Mouse (Mus musculus): ENCODE measurements around the gene Mcm9.
"Not testable (repeated sequence)": the region's sequence is repeated elsewhere in the genome, so short reads cannot be mapped to it uniquely, and the experiment has no call there.

Mcm9 gene

DNA sequence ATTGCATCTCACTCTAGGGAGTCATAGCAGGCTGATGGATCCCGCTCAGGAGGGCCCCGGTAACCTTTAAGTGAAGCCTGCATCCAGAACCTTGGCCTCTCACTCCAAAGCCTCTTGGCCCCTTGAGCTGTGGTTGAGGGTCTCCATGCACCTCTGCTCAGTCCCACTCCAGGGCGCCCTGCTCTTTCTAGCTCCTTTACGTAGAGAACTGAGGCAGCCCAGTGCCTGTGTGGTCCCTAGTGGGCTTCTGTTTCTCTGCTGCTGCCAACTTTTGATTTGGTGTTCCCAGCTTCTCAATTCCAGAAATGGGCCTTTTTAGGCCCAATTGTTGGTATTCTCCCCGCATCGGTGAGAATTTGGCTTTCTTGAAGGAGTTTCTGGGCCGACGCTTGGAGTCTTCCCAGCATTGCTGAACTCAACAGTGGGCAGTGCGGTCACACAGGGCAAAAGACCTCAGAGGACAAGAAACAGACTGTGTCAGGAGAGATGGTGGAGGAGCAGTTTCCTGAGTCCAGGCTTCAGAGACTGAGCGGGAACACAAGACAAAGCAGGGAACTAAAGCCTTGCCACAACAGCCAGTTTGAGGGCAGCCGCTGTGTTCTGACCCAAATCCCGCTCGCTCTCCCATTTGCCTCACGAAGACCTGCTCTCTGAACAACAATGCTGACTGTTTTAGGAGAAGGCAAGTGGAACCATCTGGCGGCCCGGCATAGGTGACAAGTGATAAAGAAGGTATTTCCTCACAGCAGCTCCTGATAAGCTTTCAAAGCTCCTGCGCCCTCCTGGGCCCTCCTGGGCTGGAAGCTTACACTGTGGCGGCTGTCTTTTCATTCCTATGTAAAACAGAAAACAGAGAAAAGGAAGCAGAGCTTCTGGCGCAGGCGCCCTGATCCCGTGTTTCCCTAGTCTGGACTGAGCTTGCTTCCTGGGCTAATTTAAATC lies 127.1 kb downstream of the Mcm9 start:
- in situ Hi-C loops (cut with MboI, MseI), result loop anchor here (10.0 kb wide), 1 partner anchor 158 kb away; no protein-coding TSS in a partner anchor

DNA sequence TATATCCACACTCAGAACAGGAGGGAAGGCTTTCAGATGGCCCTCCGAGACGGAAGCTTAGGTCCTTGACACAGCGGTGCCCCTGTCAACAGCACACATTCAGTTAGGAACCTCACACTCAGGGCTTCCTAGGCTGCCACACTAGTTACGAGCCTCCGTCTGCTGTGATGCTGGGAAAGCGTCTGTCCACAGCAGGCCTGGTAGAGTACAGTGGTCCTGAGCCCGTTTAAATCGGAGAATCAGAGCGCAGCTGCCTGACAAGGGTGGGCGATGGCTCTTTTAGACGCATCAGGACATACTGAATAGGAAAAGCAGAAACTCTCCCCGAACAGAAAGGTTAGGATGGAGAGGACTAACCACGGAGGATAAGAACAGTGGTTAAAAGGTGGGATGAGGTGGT lies 127.8 kb downstream of the Mcm9 start:
- in situ Hi-C loops (cut with MboI, MseI), result loop anchor here (10.0 kb wide), 1 partner anchor 158 kb away; no protein-coding TSS in a partner anchor

DNA sequence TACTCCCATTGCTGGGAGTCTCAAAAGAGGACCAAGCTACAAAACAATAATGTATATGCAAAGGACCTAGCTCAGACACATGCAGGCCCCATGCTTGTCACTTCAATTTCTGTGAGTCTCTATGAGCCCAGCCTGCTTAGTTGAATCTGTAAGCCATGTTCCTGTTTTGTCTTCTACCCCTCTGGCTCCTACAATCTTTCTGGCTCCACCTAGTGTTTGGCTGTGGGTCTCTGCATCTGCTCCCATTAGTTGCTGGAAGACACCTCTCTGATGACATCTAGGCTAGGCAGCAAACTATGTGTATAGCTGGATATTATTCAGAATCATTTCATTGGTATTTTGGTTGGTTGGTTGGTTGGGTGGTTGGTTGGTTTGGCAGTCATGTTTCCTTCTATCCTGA lies 130.7 kb downstream of the Mcm9 start:
- in situ Hi-C loops (cut with MboI, MseI), result no loop called here

DNA sequence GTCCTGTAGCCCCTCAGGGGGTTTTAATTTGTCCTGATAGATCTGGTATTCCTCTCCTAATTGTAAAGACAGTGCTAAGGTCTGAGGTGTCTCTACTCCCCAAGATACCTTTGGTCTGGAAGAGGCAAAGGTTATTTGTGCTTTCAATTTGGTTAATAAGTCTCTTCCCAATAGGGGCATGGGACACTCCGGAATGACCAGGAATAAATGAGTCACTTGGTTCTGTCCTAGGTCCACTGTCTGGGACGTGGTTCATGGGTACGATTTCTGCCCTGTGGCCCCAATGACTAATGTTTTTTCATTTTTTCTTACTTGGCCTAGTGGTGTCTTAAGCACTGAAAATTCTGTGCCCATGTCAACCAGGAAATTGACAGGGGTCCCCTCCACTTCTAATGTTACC lies 134.9 kb downstream of the Mcm9 start:
- in situ Hi-C loops (cut with MboI, MseI), result not testable (repeated sequence)

DNA sequence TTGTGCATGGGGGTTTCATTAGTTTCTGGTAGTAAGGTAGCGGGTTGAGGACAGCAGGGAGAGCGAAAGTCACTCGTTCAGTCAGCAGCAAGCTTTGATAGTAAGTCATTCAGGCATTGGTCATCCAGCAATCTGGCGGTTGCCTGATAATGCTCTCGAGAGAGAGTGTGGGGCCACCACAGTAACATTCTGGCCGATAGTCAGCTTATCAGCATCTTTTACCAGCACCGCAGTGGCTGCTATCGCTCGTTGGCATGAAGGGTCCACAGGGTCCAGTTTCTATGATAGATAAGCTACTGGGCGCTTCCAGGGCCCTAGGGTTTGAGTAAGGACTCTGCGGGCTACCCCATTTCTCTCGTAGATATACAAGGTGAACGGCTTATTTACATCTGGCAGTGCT lies 136.3 kb downstream of the Mcm9 start:
- in situ Hi-C loops (cut with MboI, MseI), result no loop called here

Measured in T-helper 2 cell (primary cell).